Mouse (Mus musculus) layer of hippocampus, adult 9-11 months (tissue): ENCODE measurements around the gene Fam118b.

Source experiments
- DNase-seq: peaks from one replicate; pipeline ENCODE4 v3.0.0; 2022

The Fam118b gene

DNA sequence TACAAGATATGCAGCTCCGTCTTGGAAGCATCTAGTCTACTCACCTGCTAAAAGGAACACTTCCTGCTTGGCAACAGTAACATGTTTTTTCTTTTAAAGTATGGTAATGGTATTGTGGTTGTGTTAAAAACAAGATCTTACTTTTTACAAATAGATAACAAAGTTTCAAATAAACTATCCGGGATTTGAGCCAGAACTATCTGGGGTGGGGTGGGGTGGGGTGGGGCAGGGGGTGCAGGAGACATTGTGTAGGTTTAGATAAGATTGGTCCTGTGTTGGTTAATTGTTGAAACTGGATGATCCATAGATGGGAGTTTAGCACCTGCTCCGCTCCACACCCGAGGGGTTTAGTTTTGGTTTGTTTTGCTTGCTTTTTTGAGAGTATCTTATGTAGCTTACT, 5.2 kb downstream of the Fam118b start:
- no peak for DNase-seq

DNA sequence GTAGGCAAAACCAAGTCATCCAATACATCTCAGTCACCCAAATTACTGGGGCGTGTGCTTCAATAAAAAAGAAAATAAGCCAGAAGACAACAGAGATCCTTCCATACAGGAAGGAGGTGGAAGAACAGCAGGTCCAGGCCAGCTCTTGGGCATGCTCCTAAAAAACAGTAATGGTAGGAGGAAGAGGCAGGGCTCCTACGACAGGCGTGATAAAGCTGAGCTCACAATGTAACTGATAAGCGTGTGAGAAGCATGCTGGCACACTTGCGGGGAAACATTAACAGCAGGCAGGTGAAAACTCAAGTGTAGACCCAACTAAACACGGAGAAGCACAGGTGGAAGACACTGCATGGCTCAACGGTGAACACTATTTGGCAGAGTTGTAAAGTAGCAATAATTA, 10.2 kb downstream of the Fam118b start:
- DNase-seq: no peak

DNA sequence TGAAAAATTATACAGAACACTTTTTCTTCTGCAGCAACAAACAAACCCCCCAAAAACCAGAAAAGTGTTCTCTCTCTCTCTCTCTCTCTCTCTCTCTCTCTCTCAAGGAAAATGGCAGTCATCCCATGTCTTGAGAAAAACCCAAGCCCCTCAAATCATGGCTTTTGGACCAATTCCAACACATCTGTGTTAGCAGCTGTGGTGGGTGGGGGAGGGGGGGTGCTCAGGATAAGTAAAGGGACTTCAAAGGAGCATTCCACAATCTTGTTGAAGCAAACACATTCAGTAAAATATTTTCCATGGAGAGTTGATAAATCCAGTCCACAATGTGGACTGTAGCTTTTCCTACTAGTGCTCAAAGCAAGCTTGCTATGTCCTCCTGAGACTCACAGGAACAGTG, 18.1 kb downstream of the Fam118b start:
- DNase-seq: no peak

DNA sequence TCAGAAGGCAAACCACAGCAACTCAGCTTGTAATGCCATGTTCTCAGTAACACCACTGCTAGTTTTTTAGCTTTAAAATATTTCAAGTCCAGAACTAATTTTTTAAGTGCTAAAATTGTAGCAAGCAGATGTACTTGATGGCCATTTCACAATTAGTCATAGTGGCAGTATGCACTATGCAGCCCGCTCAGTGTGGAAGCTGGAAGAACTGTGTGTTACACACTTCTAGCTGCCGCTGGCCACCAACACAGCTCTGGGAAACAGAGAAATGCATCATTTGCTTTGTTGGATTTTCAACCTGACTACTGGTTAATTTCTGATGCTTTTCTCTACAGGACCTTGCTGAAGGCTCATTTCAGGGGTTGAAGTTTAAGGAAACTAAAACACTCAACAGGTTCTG, 20.2 kb downstream of the Fam118b start:
- no peak for DNase-seq

DNA sequence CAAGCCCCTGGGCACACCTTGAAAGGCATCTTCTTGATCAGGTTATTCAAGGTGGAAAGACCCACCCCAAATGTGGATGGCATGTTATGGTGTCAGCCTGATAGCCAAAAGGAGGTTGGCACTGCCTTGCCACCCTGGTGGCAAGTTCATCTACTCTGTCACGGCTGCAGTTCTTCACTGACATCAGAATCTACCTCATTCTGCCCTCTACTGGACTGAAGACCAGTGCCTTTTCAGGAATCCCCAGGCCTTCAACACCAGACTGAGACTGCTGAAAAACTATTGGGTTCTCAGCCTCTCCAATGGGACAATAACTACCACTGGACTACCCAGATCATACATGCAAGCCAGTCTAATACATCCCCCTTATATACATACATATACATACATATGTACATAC, 27.9 kb downstream of the Fam118b start:
- no peak for DNase-seq

DNA sequence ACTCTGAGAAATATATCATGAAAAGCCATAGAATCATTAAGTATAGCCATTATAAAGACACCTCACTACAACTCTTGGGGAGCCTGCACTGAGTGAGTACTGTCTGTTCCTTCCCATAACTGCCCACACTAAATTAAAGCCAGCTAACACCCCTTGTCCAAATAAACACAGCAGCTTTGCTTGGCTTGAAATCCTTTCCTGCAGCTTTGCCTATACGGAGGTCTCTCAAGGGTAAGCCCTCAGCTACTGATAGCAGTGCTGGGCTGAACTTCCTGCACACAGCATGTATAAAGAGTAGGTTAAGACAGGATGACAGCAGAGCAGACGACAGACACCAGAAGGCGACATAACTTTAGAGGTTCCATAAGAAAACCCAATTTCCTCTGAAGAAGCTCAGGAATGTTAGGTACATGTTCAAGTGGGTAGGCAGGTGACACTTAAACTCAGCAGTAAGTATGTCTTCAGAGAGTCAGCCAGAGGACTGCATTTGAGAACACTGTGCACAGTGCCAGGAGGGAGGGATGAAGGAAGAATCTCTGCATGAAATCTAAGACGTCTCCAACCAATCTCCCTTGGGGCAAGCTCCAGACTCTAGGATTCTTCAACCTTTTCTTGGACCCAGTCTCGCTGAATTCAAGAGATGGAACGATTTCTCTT, 28.6 kb downstream of the Fam118b start:
- DNase-seq: no peak

DNA sequence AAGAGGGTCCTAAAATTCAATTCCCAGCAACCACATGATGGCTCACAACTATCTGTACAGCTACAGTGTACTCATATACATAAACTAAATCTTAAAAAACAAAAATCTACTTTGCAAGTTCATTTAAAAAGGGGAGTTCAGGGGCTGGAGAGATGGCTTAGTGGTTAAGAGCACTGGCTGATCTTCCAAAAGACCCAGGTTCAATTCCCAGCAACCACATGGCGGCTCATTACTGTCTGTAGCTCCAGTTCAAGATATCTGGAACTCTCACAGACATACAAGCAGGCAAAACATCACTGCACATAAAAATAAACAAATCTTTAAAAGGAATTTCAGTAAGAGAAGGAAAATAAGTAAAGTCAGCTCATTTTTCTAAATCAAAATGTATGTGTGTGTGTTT, 29.2 kb downstream of the Fam118b start:
- no peak for DNase-seq

DNA sequence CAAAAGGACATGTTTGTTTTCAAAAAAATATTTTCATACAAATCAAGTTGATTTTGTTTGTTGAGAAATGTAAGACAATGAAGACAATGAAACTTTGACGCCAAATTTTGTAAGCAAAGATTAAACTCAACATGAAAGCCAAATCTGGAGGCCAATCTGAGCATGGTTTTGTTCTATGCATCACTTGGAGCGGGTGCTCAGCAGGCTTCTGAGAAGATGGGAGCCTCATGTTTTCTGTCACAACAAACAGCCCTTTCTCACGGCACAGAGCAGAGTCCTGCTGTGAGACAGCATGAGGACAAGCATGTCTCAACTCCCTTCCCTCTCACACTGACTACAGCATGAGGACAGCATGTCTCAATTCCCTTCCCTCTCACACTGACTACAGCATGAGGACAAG, 31.6 kb downstream of the Fam118b start:
- DNase-seq: no peak

DNA sequence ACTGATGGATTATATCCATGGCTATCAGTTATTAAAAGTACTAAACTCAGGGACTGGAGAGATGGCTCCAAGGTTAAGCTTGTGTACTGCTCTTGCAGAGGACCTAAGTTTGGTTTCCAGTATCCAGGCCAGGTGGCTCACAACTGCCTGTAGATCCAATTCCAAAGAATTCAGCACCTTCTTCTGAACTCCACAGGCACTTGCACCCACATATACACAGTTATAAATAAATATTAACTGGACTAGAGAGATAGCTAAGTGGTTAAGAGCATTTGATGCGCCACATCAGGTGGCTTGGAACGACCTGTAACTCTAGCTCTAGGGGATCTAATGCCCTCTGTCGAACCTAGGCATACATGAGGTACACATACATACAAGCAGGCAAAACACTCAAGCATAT, 38.9 kb downstream of the Fam118b start:
- no peak for DNase-seq

DNA sequence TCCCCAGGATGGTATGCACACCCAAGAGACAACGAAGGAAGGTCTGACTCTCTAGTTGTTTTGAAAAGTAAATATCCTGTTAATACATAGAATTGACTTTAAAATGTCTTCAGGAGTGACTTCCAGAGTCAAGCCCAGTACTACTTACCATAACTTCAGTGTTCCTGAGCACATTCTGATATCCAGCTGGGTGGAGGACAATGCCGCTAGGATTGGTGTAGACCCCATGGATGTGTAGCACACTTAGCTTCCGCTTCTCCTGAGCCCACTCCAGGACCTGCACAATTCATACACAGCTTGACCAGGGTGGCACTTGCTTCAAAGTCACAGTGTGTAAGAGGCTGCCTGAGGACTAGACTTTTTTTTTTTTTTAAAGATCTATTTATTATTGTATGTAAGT, 44.1 kb downstream of the Fam118b start:
- DNase-seq: no peak

DNA sequence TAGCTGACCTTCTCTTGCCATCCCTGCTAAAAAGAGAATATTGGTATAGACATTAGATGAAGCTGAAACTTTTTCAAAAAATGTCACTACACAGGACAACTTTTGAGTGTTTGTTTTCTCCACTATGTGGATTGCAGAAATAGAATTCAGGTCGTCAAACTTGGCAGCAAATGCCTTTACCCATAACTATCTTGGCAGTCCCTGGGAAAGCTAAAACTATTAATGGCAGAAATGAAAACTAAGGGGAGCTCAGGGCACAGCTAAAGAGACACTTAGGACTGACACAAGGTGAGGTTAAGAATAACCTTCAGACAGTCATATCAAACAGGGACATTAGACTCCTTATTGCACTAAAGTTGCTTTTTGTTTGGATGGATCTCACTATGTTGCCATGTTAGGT, 49.6 kb downstream of the Fam118b start:
- DNase-seq: no peak

DNA sequence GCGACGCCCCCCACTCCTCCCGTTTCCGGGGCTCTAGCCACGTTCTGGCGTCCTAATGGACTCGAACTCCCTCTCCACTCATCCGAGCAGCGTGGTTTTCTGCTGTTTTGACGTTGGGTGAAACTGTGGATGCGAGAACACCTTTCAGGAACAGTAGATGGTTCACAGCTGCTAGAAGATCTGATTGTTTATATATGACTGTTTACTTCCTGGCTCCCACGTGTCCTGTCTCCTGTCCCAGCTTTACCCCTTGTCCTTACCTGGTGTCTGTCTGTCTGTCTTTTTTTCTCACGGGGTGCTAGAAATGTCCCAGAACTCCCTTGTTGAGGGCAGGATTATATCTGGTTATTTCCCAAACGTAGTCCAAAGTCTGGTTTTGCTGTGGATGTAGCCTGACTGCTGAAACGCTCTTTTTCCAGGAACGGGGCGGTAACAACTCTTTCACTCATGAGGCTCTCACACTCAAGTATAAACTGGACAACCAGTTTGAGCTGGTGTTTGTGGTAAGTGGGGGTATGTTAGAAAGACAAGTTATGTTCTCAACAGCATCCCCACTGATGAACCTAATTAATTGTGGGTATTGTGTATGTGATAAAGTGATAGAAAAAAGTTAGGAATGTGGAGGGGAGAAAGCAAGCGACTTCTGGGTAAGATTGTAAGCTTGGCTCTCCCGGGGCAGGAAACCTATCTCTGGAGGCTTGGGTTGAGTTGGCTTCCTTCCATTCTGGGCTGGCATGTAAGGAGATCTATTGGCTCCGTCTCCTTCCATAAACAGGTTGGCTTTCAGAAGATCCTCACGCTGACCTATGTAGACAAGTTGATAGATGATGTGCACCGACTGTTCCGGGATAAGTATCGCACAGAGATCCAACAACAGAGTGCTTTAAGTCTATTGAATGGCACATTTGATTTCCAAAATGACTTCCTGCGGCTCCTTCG, 55.8 kb downstream of the Fam118b start:
- no peak for DNase-seq

DNA sequence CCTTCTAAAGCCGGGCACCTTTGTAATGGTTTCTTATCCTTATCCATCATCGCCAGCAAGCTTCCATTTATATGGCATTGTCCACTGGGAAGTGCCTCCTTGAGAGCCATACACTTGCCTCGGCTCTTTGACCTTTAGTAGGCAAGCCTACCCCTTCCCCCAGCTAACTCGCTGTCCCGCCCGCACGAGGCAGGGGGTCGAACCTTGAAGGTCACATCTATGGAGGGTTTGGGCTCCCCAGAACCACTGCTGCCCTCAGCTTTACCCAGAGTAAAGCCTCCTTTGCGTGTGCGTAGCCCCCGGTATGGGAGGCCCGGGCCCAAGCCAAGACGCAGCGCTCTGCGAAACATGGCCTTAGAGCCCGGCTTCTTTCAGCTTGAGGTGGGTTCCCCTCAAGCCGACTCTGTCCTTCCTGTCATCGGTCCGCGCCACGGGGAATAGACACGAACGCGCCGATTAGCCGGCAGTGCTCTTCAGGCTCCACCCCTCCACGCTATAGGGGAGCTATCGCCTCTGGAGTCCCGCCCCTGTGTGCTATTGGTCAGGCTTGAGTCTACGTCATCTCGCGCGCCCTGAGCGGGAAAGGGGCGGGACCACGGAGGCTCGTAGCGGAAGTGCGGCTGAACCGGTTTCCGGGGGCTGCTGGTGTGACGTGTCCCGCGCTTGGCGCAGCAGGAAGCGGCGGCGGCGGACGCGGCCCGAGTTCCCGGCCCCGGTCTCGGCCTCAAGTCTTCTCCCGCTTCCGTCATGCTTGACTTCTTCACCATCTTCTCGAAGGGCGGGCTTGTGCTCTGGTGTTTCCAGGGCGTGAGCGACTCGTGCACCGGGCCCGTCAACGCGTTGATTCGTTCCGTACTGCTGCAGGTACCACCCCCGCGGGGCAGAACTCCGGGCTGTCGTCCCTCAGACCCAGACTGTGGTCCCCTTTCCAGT, 56.8 kb downstream of the Fam118b start, which contains the start of gene Foxred1:
Gene Foxred1 (minus strand): TSS at position 514 of the 933 bp plus-strand sequence.
- DNase-seq: peak; percentile 99

DNA sequence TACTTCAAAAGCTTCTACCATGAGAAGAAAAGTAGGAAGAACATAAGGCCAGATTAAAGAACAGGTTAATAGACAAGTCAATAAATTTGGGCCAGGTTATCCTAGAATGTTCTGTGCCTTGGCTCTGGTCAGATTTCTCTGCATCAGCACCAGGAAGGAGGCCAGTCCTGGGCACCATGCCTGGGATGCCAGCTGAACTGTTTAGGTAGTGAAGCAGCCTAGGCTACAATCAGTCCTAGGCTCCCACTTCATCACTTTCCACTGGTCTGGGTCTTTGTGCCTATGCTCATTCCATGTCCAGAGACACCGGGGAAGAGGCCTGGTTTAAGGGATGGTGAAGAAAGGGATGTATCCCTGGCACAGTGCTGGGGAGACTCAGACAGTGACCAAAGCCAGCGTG, 63.2 kb downstream of the Fam118b start:
- DNase-seq: no peak

DNA sequence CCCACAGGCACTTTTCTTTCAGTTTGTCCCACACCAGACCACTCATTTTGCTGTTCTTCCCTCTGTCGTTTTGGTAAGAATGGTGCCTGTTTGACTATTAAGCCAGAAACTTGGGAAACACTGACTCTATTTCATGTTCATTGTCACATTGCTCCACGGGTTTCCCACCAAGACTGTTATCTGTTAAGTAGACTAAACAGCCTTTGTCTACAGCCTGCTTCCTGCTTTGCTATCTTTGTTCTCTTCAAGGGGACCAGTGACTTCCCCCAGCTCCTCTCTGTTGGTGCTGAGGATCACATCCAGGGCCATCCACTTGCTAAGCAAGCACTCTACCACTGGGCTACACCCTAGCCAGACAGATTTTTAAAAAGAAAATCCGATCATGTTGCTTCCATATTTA, 64.1 kb downstream of the Fam118b start:
- no peak for DNase-seq

DNA sequence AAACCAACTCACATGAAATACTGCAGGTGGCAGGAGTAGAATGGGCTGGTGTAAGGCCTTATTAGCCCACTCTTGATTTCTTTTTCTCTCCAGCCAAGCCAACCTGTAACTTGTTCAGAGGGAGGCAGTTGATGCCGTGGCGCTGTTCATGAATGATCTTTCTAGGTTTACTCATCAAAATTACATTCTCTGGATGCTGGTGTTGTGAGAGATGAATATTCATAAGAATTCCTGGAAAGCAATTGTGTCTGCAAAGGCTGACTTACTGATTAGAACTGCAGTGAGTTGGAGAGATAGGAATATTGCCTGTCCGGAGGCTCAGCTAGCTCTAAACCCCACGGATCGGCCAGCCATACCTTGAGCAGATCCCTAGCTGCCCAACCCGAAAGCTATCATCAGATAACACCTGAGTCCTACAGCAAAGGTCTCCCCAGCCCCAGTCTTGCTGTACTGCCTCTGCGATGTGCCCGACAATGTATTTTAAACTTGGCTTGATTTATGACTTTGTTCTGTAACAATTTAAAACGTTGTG, 67.0 kb downstream of the Fam118b start:
- DNase-seq: no peak

DNA sequence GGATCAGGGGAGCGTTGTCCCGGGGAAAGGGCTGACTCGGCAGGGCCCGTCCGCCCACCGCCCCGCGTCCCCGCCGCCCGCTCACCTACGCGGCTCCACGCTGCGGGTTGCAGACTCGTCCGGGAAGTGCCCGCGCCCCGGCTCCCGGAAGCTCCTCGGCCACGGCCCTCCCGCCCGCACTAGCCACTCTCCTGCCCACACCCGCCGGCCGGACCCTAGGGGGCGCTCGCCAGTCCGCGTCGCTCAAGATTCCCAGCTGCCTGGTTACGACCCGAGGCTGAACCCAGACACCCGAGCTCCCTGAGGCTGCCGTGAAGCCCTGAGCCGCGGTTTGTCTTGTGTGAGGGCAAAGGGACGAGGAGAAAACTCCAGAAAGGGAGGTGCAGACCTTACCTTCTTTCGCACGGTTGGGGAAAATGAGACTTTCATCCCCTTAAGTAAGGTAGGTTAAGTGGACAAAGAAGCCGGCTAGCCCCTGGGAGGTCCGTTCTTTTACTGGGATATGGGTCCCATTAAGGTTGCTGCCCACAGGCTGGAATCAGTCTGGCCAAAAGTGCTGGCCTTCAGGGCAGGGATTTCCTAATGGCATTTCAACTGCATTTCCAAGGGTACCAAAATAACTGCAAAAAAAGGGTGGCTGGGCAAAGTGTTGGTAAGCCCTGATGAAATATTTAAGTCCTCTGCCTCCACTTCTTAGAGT, 67.7 kb downstream of the Fam118b start, which contains the start of the genes Srpr and Tirap:
Gene Srpr (plus strand): TSS at position 404 of the 700 bp plus-strand sequence.
Gene Tirap (minus strand): TSS at position 520 of the 700 bp plus-strand sequence.
- DNase-seq: peak; percentile 70

DNA sequence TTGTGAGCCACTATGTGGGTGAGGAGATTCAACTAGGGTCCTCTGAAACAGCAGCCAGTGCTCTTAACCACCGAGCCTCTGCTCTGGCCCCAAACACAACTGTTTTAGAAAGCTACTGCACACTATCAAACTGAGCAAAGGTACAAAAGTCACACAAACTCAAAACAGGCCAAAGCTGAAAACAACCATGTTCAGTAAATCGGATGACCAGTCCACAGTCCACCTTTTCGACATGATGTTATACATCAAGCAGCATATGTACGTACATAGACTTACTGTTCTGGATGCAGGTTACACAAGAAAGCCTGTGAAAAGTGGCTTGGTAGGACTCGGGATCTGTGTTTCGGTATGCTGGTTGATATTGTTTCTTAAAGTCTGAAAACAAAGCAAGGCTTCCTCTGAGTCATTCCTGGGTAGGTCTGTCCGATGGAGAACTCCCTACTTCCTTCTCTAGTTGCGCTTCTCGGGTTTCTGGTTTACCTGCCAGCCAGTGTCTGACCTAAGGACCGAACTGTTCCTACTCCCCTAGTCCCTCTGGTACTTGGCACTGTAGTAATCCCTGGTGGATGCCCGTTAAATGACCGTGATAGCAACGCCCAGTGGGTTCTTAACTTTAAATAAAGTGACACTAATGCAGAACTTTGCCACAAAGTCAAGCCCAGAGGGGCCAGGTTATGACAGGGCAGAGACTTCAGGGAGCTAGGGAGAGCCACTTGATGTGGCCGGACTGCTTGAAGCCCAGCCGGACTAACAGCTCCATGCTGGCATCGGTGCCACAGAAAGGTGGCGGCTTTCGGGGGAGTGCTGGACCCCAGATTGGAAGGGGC, 68.4 kb downstream of the Fam118b start:
- DNase-seq: no peak

DNA sequence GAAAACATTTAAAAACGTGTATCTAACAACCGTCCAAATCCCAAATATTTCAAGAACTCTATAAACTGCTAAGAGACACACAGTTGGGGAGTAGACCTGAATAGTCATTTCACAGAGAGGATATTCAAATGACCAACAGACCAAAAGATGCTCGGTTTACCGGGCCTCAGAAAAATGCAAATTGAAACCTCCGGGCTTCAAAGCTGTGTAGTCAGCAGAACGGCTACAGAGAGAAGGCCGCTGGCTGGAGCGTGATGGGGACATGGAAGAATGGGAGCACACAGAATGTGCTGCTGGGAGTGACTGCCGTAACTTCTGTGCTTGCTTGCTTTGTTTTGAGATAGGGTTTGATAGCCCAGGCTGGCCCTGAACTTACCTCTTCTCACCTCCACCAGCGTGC, 69.3 kb downstream of the Fam118b start:
- DNase-seq: no peak

DNA sequence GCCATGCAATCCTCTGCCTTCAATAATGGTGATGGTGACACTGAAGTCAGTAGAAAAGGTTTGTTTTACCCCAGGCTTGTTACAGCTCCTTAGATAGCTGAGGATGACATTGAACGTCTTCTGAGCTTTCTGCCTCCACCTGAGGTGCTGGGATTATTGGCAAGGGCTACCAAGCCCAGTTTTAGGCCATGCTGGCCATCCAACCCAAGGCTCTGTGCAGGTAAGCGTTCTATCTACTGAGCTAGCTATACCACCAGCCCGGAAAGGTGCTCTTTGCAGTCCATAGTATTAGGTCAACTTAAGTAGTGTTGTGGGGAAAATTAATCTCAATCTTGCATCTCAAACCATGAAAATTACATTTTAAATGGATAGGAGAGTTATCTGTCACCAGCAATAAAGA, 70.0 kb downstream of the Fam118b start:
- no peak for DNase-seq

DNA sequence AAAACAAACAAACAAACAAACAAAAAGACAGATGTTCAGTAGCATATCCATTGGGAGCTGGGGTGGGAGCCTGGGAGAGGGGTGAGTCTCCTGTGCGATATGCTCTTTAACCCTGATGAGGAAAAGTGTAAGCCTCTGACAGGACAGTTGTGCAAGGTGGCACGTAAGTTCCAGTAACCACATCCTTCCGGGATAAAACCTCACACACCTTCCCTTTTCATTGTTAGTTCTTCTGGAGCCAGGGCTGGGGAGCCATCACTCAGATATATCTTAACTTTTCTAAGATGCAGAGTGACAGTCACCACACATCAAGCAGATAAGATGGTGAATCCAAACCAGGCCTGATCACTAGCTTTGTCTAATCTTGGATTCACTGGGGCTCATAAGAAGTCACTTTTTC, 73.6 kb downstream of the Fam118b start:
- DNase-seq: no peak
